Mouse (Mus musculus) ES-Bruce4 (cell line): ENCODE measurements at regions not wholly inside any gene's neighbourhood (a gene's known extent, or its start where the extent isn't known, plus 50 kb on each side); places are given as distances from the start of the nearest gene placed in this dataset.

Experiments used
- H3K27ac ChIP-seq: 2 replicates; pipeline ENCODE4 v1.5.1; 2012; ENCODE audit warnings: low read length, inconsistent platforms; ENCODE audit not compliant: insufficient read depth
- H3K27me3 ChIP-seq: 2 replicates; pipeline ENCODE4 v1.6.1; 2012; ENCODE audit warnings: mild to moderate bottlenecking, low read length, inconsistent platforms; ENCODE audit not compliant: control insufficient read depth, poor library complexity, insufficient read depth, severe bottlenecking
- H3K36me3 ChIP-seq: 2 replicates; pipeline ENCODE4 v1.6.1; 2012; ENCODE audit warnings: inconsistent platforms, mild to moderate bottlenecking, low read length, moderate library complexity; ENCODE audit not compliant: control insufficient read depth, poor library complexity, insufficient read depth, severe bottlenecking
- H3K4me1 ChIP-seq: one replicate; pipeline ENCODE4 v1.8.1; 2011; ENCODE audit warnings: low read length; ENCODE audit not compliant: control insufficient read depth, insufficient read depth
- H3K4me3 ChIP-seq: 2 replicates; pipeline ENCODE4 v1.5.1; 2011; ENCODE audit warnings: low read depth, mild to moderate bottlenecking, low read length
- H3K9ac ChIP-seq: 2 replicates; pipeline ENCODE4 v1.6.1; 2012; ENCODE audit warnings: low read depth, mild to moderate bottlenecking, inconsistent platforms; ENCODE audit not compliant: poor library complexity, severe bottlenecking
- H3K9me3 ChIP-seq: replicated peaks from 2 replicates; pipeline ENCODE4 v1.6.1; 2012; ENCODE audit warnings: mild to moderate bottlenecking, low read length, inconsistent platforms; ENCODE audit not compliant: control insufficient read depth, poor library complexity, insufficient read depth, severe bottlenecking
- CTCF ChIP-seq: IDR thresholded peaks from one replicate; pipeline ENCODE4 v1.8.1; 2011; ENCODE audit warnings: low read depth, low read length
- EP300 ChIP-seq: IDR thresholded peaks from 2 replicates; pipeline ENCODE4 v1.6.1; 2011; ENCODE audit warnings: low read depth, low read length; ENCODE audit not compliant: insufficient read depth
- POLR2A ChIP-seq: IDR thresholded peaks from one replicate; pipeline ENCODE4 v1.8.1; 2011; ENCODE audit warnings: low read length; ENCODE audit not compliant: insufficient read depth

DNA sequence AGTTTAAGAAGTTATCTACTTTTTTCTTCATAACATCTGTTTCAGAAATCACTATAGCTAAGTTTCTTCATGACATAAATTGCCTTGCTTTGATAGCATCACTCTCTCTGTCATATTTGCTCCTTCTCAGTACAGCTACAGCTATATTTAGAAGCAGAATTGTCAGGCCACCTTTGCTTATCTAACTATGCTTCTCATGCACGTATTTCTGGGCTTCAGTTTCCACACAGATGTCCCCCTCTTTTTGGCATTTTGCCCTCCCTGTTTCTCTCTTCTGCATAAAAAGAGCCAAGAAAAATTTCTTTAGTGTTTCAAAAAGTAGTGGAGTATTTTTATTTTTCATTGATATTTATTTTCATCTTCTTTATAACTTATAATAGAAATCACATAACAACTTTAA is 560.9 kb upstream of the Sema6d start:
- Histone ChIP-seq H3K4me1 (no peaks in the 10 kb centered on the region), H3K9ac (no peak overlapping the region), H3K27ac (no peak overlapping the region), H3K36me3 (no peaks in the 10 kb centered on the region), H3K9me3 (peaks cover 18% of the 10 kb centered on the region), H3K27me3 (no peaks in the 10 kb centered on the region), H3K4me3 (no peak overlapping the region)
- TF ChIP-seq POLR2A, result no peak
- no peak for TF ChIP-seq CTCF
- no peak for TF ChIP-seq EP300

DNA sequence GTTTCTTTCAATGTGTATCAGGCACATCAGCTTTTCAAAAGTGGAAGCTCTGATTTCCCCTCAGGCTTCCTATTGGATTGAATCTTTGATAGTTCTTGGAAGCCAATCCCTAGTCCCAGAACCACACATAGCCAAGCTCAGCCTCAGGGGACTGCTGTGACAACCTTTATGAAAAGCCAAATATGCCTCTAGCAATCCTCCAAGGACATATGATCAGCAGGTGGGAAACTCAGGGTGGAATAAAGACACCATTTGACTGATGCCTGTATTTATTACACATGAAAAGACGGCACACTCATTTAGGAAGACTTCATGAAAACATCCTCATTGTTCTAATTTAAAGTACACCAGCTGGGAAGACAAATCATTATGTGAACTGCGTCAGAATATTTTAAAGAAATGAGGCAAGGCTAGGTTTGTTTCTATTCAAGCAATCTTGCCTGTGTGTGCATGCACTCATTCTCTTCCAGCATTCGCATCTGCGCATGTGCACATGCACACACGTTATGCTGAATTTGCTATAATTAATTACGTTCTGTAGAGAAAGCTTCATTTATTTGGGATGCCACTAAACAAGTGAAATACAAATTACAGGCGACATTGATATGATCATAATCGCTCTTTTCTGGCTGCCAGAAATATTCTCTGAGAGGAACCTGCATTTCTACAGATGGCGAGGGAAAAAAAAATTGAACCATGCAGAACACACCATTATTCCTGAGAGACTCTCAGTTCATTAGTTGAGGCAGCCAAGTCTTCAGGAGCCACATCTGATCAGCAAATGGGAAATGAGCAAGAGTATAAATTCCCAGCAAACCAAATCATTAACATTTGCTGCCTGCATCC is 556.6 kb upstream of the Sema6d start:
- Histone ChIP-seq H3K9ac (no peak overlapping the region), H3K9me3 (no peaks in the 10 kb centered on the region; the same call in none of the 2 replicates), H3K4me1 (no peaks in the 10 kb centered on the region), H3K36me3 (no peaks in the 10 kb centered on the region), H3K27me3 (no peaks in the 10 kb centered on the region), H3K27ac (no peak overlapping the region), H3K4me3 (no peak overlapping the region)
- TF ChIP-seq EP300, result no peak
- TF ChIP-seq CTCF, result no peak
- TF ChIP-seq POLR2A, result no peak

DNA sequence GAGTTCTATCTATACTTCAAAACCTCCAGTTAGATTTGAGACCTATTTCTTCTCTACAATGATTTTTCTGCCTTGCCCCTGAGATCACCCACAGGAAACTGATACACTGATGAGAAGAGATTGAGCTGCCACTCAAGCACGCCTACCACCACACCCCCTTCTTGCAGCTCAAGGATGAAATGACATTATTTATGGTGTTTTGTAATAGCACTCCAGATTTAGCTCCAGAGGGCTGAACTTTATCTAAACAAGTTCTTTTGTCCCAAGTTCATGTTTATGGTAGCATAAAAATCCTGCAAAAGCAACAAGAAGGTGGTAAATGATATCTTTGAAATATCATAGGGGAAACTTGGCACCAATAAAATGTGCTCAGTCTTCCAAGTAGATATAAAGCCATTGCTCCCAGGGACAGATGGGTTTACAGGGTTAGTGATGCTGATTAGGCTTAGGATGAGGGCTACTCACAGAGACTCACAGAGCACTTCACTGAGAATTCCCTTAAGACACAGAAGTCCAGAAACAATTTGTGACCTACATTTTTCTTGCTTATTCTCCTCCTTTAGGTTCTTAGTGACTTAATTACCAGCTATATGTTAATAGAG is 538.4 kb upstream of the Sema6d start:
- Histone ChIP-seq H3K9me3 (no peaks in the 10 kb centered on the region), H3K27ac (no peak overlapping the region), H3K27me3 (no peaks in the 10 kb centered on the region), H3K4me1 (no peaks in the 10 kb centered on the region), H3K9ac (no peak overlapping the region), H3K36me3 (no peaks in the 10 kb centered on the region), H3K4me3 (no peak overlapping the region)
- TF ChIP-seq CTCF (no peak), POLR2A (no peak), EP300 (no peak)

DNA sequence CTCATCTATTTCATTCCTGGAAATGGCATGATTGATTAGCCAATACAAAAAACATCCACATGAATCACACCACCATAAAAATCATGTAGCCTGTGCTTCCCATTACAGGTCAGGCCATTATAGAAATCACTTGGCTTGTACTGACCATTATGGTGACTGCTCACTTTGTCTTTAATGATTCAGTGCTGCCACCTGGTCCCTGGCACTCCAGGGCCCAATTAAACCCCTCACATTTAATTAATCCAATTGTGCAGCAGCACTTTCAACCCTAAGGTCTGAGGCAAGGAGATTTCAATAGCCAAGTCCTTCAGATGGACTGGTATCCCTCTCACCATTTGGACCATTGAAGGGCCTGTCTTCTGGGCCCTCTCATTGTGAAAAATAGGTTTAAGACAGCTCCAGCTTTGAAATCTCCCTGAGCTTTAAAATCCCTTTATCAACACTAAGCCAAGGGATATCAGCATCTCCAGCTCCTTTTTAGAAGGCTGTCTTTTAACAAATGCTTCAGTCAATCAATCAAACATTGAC is 531.6 kb upstream of the Sema6d start:
- no peaks in the 10 kb centered on the region for H3K36me3 ChIP-seq
- no peaks in the 10 kb centered on the region for H3K27me3 ChIP-seq
- no peaks in the 10 kb centered on the region for H3K9me3 ChIP-seq
- H3K4me3 ChIP-seq, result no peak overlapping the region
- TF ChIP-seq EP300, result no peak
- TF ChIP-seq CTCF, result no peak
- no peak for TF ChIP-seq POLR2A
- no peak overlapping the region for H3K9ac ChIP-seq
- H3K27ac ChIP-seq, result no peak overlapping the region
- no peaks in the 10 kb centered on the region for H3K4me1 ChIP-seq
